Mouse (Mus musculus) kidney, adult 11 months (tissue): ENCODE measurements around the gene Vmn1r165.
"Not testable (repeated sequence)": the region's sequence is repeated elsewhere in the genome, so short reads cannot be mapped to it uniquely, and the experiment has no call there.

Experiments
- DNase-seq: peaks from one replicate; pipeline ENCODE4 v3.0.0; 2022

Vmn1r165 gene

DNA sequence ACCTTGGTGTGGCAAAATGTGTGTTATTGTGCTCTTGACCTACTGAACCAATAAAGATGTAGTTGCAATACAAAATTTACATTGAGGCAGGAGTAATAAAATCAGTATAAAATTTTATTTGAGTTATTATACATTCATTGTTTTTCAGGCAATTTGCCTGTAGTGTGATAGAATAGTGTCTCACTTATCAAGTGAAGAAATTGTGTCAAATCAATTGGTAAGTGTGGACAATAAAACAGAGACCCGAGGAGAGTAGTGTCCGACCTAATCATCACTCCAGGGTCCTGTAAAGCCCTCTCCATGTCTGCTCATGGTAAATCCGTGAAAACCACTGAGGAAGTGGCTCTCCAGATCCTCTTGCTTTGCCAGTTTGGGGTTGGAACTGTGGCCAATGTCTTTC lies at the start of gene Vmn1r165:
Gene Vmn1r165, plus strand, starts transcription at position 301 of the 400 bp plus-strand sequence.
- not testable (repeated sequence) for DNase-seq

DNA sequence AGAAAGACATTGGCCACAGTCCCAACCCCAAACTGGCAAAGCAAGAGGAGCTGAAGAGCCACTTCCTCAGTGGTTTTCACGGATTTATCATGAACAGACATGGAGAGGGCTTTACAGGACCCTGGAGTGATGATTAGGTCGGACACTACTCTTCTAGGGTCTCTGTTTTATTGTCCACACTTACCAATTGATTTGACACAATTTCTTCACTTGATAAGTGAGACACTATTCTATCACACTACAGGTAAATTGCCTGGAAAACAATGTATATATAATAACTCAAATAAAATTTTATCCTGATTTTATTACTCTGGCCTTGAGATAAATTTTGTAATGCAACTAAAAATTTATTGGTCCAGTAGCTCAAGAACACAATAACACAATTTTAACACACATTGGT lies 34.5 kb downstream of the Vmn1r165 start, which contains the start of gene Vmn1r166:
Gene Vmn1r166, minus strand, starts transcription at position 101 of the 400 bp plus-strand sequence.
- DNase-seq = not testable (repeated sequence)
